Mouse (Mus musculus) intestine, embryonic 16.5 days (tissue): Measurements from ENCODE around the gene Akp3. TPM values are rescaled to one million over a fixed set of nuclear protein-coding genes. Genes with fewer than 3 reads are reported as not detected.
A peak's percentile ranks its signal among the peaks of the same experiment; 100 is the strongest.

Source experiments
- ATAC-seq: fragments of 200-750 bp; cut with Nextera tagmentation; 2 replicates; pipeline ENCODE4 v1.8.0; 2017; ENCODE audit warnings: moderate TSS enrichment, moderate library complexity
- H3K27ac ChIP-seq: fragments of 300-500 bp; sonication (generic); 2 replicates; pipeline ENCODE4 v1.5.1; 2014; ENCODE audit warnings: mild to moderate bottlenecking, low read length
- H3K27me3 ChIP-seq: fragments of 300-500 bp; sonication (generic); replicated peaks from 2 replicates; pipeline ENCODE4 v1.6.1; 2014; ENCODE audit warnings: low read length, control low read depth, mixed read lengths; ENCODE audit not compliant: control insufficient read depth, insufficient read depth
- H3K36me3 ChIP-seq: fragments of 300-500 bp; sonication (generic); 2 replicates; pipeline ENCODE4 v1.6.1; 2014; ENCODE audit warnings: low read length, control low read depth; ENCODE audit not compliant: control insufficient read depth, insufficient read depth
- H3K4me1 ChIP-seq: fragments of 300-500 bp; sonication (generic); 2 replicates; pipeline ENCODE4 v1.6.1; 2014; ENCODE audit warnings: low read length, control low read depth, mixed read lengths; ENCODE audit not compliant: control insufficient read depth, insufficient read depth
- H3K4me2 ChIP-seq: fragments of 300-500 bp; sonication (generic); 2 replicates; pipeline ENCODE4 v1.6.1; 2014; ENCODE audit warnings: low read depth, low read length, control low read depth
- H3K4me3 ChIP-seq: fragments of 300-500 bp; sonication (generic); 2 replicates; pipeline ENCODE4 v1.5.1; 2014; ENCODE audit warnings: mild to moderate bottlenecking, low read length
- H3K9ac ChIP-seq: fragments of 300-500 bp; sonication (generic); 2 replicates; pipeline ENCODE4 v1.6.1; 2014; ENCODE audit warnings: low read depth, low read length
- H3K9me3 ChIP-seq: fragments of 300-500 bp; sonication (generic); 2 replicates; pipeline ENCODE4 v1.6.1; 2016; ENCODE audit warnings: low read length, control low read depth; ENCODE audit not compliant: control insufficient read depth
- WGBS: fragments of 180-500 bp; shearing (Covaris S2); extraction: QIAGEN DNeasy Blood & Tissue Kit; methylation state at CpG from one replicate; pipeline ENCODE4 v1.1.7; 2014; 5-methylcytosine and 5-hydroxymethylcytosine counted together
- polyA plus RNA-seq: library from polyadenylated mRNA; unstranded; fragments of >200 nt; fragmentation: Nextera tagmentation; extraction: Ambion mirVana; gene quantifications from 2 replicates; pipeline ENCODE4 v1.2.1, GENCODE M21; 2015

Gene Akp3
- polyA plus RNA-seq, 1 experiment from 2014 or later = 0.10 TPM

GRCm38 (mm10) chr1:87103936-87104335 is 20.8 kb upstream of the Akp3 start:
- H3K4me2 ChIP-seq = no peak overlapping the region
- H3K9ac ChIP-seq = no peak overlapping the region
- no peaks in the 10 kb centered on the region for H3K27me3 ChIP-seq
- 88% methylated on average over 1 of the region's 1 CpGs for WGBS
- no peak overlapping the region for H3K4me3 ChIP-seq
- H3K4me1 ChIP-seq = peaks cover 3% of the 10 kb centered on the region; the same call in 1 of the 2 replicates
- H3K27ac ChIP-seq = no peak overlapping the region
- no peaks in the 10 kb centered on the region for H3K9me3 ChIP-seq
- no peaks in the 10 kb centered on the region for H3K36me3 ChIP-seq
- no peak for ATAC-seq

GRCm38 (mm10) chr1:87106536-87106935 is 18.2 kb upstream of the Akp3 start:
- H3K9ac ChIP-seq = no peak overlapping the region
- no peaks in the 10 kb centered on the region for H3K9me3 ChIP-seq
- no peak overlapping the region for H3K4me2 ChIP-seq
- no peaks in the 10 kb centered on the region for H3K36me3 ChIP-seq
- no peak overlapping the region for H3K4me3 ChIP-seq
- 77% methylated on average over 8 of the region's 8 CpGs for WGBS
- no peak overlapping the region for H3K27ac ChIP-seq
- peaks cover under 1% of the 10 kb centered on the region; the same call in 1 of the 2 replicates for H3K4me1 ChIP-seq
- no peaks in the 10 kb centered on the region for H3K27me3 ChIP-seq
- ATAC-seq = no peak

GRCm38 (mm10) chr1:87108564-87108963 is 16.2 kb upstream of the Akp3 start:
- ATAC-seq = peak; percentile 55; the same call in 1 of the 2 replicates
- no peak overlapping the region for H3K9ac ChIP-seq
- no peak overlapping the region for H3K4me2 ChIP-seq
- no peaks in the 10 kb centered on the region for H3K9me3 ChIP-seq
- WGBS = 80% methylated on average over 4 of the region's 4 CpGs
- H3K27ac ChIP-seq = no peak overlapping the region
- no peak overlapping the region for H3K4me3 ChIP-seq
- no peaks in the 10 kb centered on the region for H3K4me1 ChIP-seq
- no peaks in the 10 kb centered on the region for H3K36me3 ChIP-seq
- no peaks in the 10 kb centered on the region for H3K27me3 ChIP-seq

- Histone ChIP-seq H3K4me1 (no peaks in the 10 kb centered on the region), H3K4me3 (no peak overlapping the region), H3K9me3 (no peaks in the 10 kb centered on the region), H3K4me2 (no peak overlapping the region), H3K36me3 (no peaks in the 10 kb centered on the region), H3K27ac (no peak overlapping the region), H3K9ac (no peak overlapping the region), H3K27me3 (no peaks in the 10 kb centered on the region)
- no peak for ATAC-seq
- WGBS = 45% methylated on average over 9 of the region's 9 CpGs
Observed at GRCm38 (mm10) chr1:87111719-87112354, 12.9 kb upstream of the Akp3 start.

GRCm38 (mm10) chr1:87114784-87115183 is 10.0 kb upstream of the Akp3 start:
- Histone ChIP-seq H3K4me1 (no peaks in the 10 kb centered on the region), H3K36me3 (no peaks in the 10 kb centered on the region), H3K9ac (no peak overlapping the region), H3K27ac (no peak overlapping the region), H3K9me3 (no peaks in the 10 kb centered on the region), H3K4me2 (no peak overlapping the region), H3K4me3 (no peak overlapping the region), H3K27me3 (no peaks in the 10 kb centered on the region)
- peak; percentile 67 for ATAC-seq
- 67% methylated on average over 1 of the region's 1 CpGs for WGBS

GRCm38 (mm10) chr1:87127206-87128030 is 2.6 kb downstream of the Akp3 start:
- Histone ChIP-seq H3K27ac (no peak overlapping the region), H3K36me3 (no peaks in the 10 kb centered on the region), H3K4me3 (no peak overlapping the region; the same call in 1 of the 2 replicates), H3K4me2 (peak overlapping the region; percentile 19; the same call in 1 of the 2 replicates), H3K27me3 (peaks cover 23% of the 10 kb centered on the region), H3K9ac (no peak overlapping the region), H3K4me1 (peaks cover 6% of the 10 kb centered on the region; the same call in 1 of the 2 replicates), H3K9me3 (no peaks in the 10 kb centered on the region)
- ATAC-seq = 0 out of 2 replicates have a peak, but pooled peaks have one; percentile 11
- WGBS = 12% methylated on average over 39 of the region's 43 CpGs

GRCm38 (mm10) chr1:87131803-87132202 is 7.0 kb downstream of the Akp3 start:
- ATAC-seq = no peak
- peaks cover 16% of the 10 kb centered on the region for H3K27me3 ChIP-seq
- H3K9ac ChIP-seq = no peak overlapping the region
- no peaks in the 10 kb centered on the region for H3K36me3 ChIP-seq
- H3K27ac ChIP-seq = no peak overlapping the region
- H3K4me1 ChIP-seq = 0 out of 2 replicates have a peak, but pooled peaks cover 4% of the 10 kb centered on the region
- 81% methylated on average over 4 of the region's 4 CpGs for WGBS
- H3K4me3 ChIP-seq = no peak overlapping the region
- no peaks in the 10 kb centered on the region for H3K9me3 ChIP-seq
- no peak overlapping the region for H3K4me2 ChIP-seq

GRCm38 (mm10) chr1:87141550-87141949 is 16.8 kb downstream of the Akp3 start:
- 81% methylated on average over 4 of the region's 4 CpGs for WGBS
- Histone ChIP-seq H3K9ac (no peak overlapping the region), H3K4me2 (no peak overlapping the region), H3K27me3 (no peaks in the 10 kb centered on the region), H3K4me1 (peaks cover 3% of the 10 kb centered on the region; the same call in 1 of the 2 replicates), H3K27ac (no peak overlapping the region), H3K9me3 (no peaks in the 10 kb centered on the region), H3K4me3 (no peak overlapping the region), H3K36me3 (no peaks in the 10 kb centered on the region)
- ATAC-seq = no peak

- Histone ChIP-seq H3K27me3 (no peaks in the 10 kb centered on the region), H3K9me3 (no peaks in the 10 kb centered on the region), H3K9ac (no peak overlapping the region), H3K4me1 (peaks cover 3% of the 10 kb centered on the region; the same call in 1 of the 2 replicates), H3K4me2 (no peak overlapping the region), H3K4me3 (no peak overlapping the region), H3K36me3 (no peaks in the 10 kb centered on the region), H3K27ac (no peak overlapping the region)
- ATAC-seq = 0 out of 2 replicates have a peak, but pooled peaks have one; percentile 28
- 56% methylated on average over 9 of the region's 9 CpGs for WGBS
Observed at GRCm38 (mm10) chr1:87142456-87142855, 17.7 kb downstream of the Akp3 start.
